ENCODE assay signal across 8 mouse cellular contexts in genomic region chr8:122547815-122548214, GRCm38 (mm10). TPM values are rescaled to one million over a fixed set of nuclear protein-coding genes. Genes with fewer than 3 reads are reported as not detected.
A peak's percentile ranks its signal among the peaks of the same experiment; 100 is the strongest.
DNase-seq lines count a peak whose midpoint lies in the region; ATAC-seq and TF ChIP-seq lines count a peak whose summit lies in the region.

No protein-coding gene starts in this region.

- H3K9ac ChIP-seq in lung, embryonic 15.5 days, result no peak overlapping the region
- H3K9ac ChIP-seq in stomach, embryonic 15.5 days, result no peak overlapping the region

- H3K4me3 ChIP-seq in E14TG2a.4 (replicated peaks; ENCODE audit: low read length), result peak overlapping the region; percentile 37
- H3K4me3 ChIP-seq in lung, embryonic 15.5 days, result no peak overlapping the region
- peak overlapping the region; percentile 2; the same call in 1 of the 2 replicates for H3K4me3 ChIP-seq in stomach, embryonic 15.5 days (replicated peaks)

- ATAC-seq in inflammation-experienced regulatory T-cells, adult 6 months, result peak; percentile 50
- no peak for ATAC-seq in lung, embryonic 15.5 days (ENCODE audit: borderline replicate concordance, extremely low read depth, low FRiP score, low TSS enrichment)
- peak; percentile 24; the same call in 1 of the 2 replicates for ATAC-seq in stomach, embryonic 15.5 days (ENCODE audit: insufficient read depth, low FRiP score, low read depth)

- H3K4me2 ChIP-seq in lung, embryonic 15.5 days, result peak overlapping the region; percentile 76
- peak overlapping the region; percentile 35; the same call in 1 of the 2 replicates for H3K4me2 ChIP-seq in stomach, embryonic 15.5 days

- intact Hi-C loops in left cerebral cortex, postnatal 25 days (cut with DNase I), result no loop called here

- H3K4me1 ChIP-seq in E14TG2a.4 (replicated peaks; ENCODE audit: low read depth, low read length), result peaks cover 84% of the 10 kb centered on the region
- H3K4me1 ChIP-seq in lung, embryonic 15.5 days, result peaks cover 50% of the 10 kb centered on the region
- peaks cover 49% of the 10 kb centered on the region for H3K4me1 ChIP-seq in stomach, embryonic 15.5 days

- no peak for TF ChIP-seq CTCF in E14TG2a.4 (conservative IDR thresholded peaks at IDR 0.05; ENCODE audit: low read length)

- H3K9me3 ChIP-seq in E14TG2a.4 (ENCODE audit: low read length), result no peaks in the 10 kb centered on the region
- H3K9me3 ChIP-seq in lung, embryonic 15.5 days, result no peaks in the 10 kb centered on the region
- H3K9me3 ChIP-seq in stomach, embryonic 15.5 days, result no peaks in the 10 kb centered on the region

- H3K36me3 ChIP-seq in E14TG2a.4 (ENCODE audit: insufficient read depth, low read length), result peaks cover 47% of the 10 kb centered on the region
- H3K36me3 ChIP-seq in lung, embryonic 15.5 days, result no peaks in the 10 kb centered on the region
- H3K36me3 ChIP-seq in stomach, embryonic 15.5 days, result 0 out of 2 replicates have a peak, but pooled peaks cover 3% of the 10 kb centered on the region

- WGBS in lung, embryonic 15.5 days, result 27% methylated on average over 5 of the region's 5 CpGs
- WGBS in stomach, embryonic 15.5 days, result 38% methylated on average over 5 of the region's 5 CpGs

- peaks cover 3% of the 10 kb centered on the region; the same call in 1 of the 2 replicates for H3K27me3 ChIP-seq in E14TG2a.4 (ENCODE audit: insufficient read depth, low read length)
- H3K27me3 ChIP-seq in lung, embryonic 15.5 days, result no peaks in the 10 kb centered on the region
- no peaks in the 10 kb centered on the region for H3K27me3 ChIP-seq in stomach, embryonic 15.5 days (replicated peaks)

- DNase-seq in c-Kit-positive CD71-negative TER-119-negative erythroid progenitor cells, embryonic 14.5 days (ENCODE audit: low read depth), result peak; percentile 70
- DNase-seq in cerebellum, adult 11 months, result no peak
- no peak for DNase-seq in left cerebral cortex, postnatal 25 days (ENCODE audit: low spot score in 2 of 2)
- DNase-seq in cerebellum, postnatal 10 days, result no peak

- H3K27ac ChIP-seq in lung, embryonic 15.5 days, result peak overlapping the region; percentile 76; the same call in 1 of the 2 replicates
- H3K27ac ChIP-seq in stomach, embryonic 15.5 days, result peak overlapping the region; percentile 42

RNA-seq across cellular contexts. Expression of gene Piezo1, which starts 3.3 kb away (rescaled TPM):
- polyA plus RNA-seq in inflammation-experienced regulatory T-cells, adult 6 months (2017; shearing (Covaris generic)), result 10 to 100 TPM; 12.9 to 16.2 (median 14.5) TPM
- polyA plus RNA-seq in lung, embryonic 15.5 days (2015; fragmentation: Nextera tagmentation; extraction: Ambion mirVana), result 18.7 and 23.4 TPM in 2 replicates
- 12.8 and 16.3 TPM in 2 replicates for polyA plus RNA-seq in stomach, embryonic 15.5 days (2015; fragmentation: Nextera tagmentation; extraction: Ambion mirVana)
- total RNA-seq in left cerebral cortex, postnatal 25 days (2021), result 1 to 10 TPM; 5.6 to 6.3 TPM

RNA-seq across cellular contexts. Expression of gene Cdt1, which starts 20.0 kb away (rescaled TPM):
- 10 to 100 TPM; 11.5 to 19.8 (median 11.7) TPM for polyA plus RNA-seq in inflammation-experienced regulatory T-cells, adult 6 months (2017; shearing (Covaris generic))
- 42.7 and 44.9 TPM in 2 replicates for polyA plus RNA-seq in lung, embryonic 15.5 days (2015; fragmentation: Nextera tagmentation; extraction: Ambion mirVana)
- 34.9 and 37.0 TPM in 2 replicates for polyA plus RNA-seq in stomach, embryonic 15.5 days (2015; fragmentation: Nextera tagmentation; extraction: Ambion mirVana)
- 1 to 10 TPM; 1.7 to 3.1 TPM for total RNA-seq in left cerebral cortex, postnatal 25 days (2021)

RNA-seq across cellular contexts. Expression of gene Aprt, which starts 28.9 kb away (rescaled TPM):
- 100 to 1,000 TPM; 168 to 215 (median 192) TPM for polyA plus RNA-seq in inflammation-experienced regulatory T-cells, adult 6 months (2017; shearing (Covaris generic))
- polyA plus RNA-seq in lung, embryonic 15.5 days (2015; fragmentation: Nextera tagmentation; extraction: Ambion mirVana), result 314 and 327 TPM in 2 replicates
- 354 and 399 TPM in 2 replicates for polyA plus RNA-seq in stomach, embryonic 15.5 days (2015; fragmentation: Nextera tagmentation; extraction: Ambion mirVana)
- total RNA-seq in left cerebral cortex, postnatal 25 days (2021), result 10 to 100 TPM; 56.6 to 60.4 TPM
